In genomic region chr7:28100596-28101590, GRCm38 (mm10) we compare ENCODE assay signal across 10 mouse cellular contexts. TPM values are rescaled to one million over a fixed set of nuclear protein-coding genes. Genes with fewer than 3 reads are reported as not detected.
DNase-seq lines count a peak whose midpoint lies in the region; ATAC-seq and TF ChIP-seq lines count a peak whose summit lies in the region.
"Had no signal": no experiment of that assay in that cellular context is flagged by ENCODE, and none has a peak within 500 bp of the region (broad histone marks: within the 10 kb centered on the region; RNA-seq: fewer than 3 reads in every experiment).

No protein-coding gene starts in this region.

- TF ChIP-seq CTCF in thymus, adult 2 months (IDR thresholded peaks at IDR 0.05; ENCODE audit: borderline replicate concordance, control insufficient read depth, extremely low read depth, insufficient read depth, low read length, poor library complexity) = no peak
- TF ChIP-seq CTCF in lung, postnatal 0 days (IDR thresholded peaks at IDR 0.05) = peak; percentile 68

- intact Hi-C loops in heart, postnatal 10 days (cut with DNase I) = no loop called here

- TF ChIP-seq EP300 in lung, postnatal 0 days (IDR thresholded peaks at IDR 0.05) = no peak

- no peak overlapping the region for H3K4me3 ChIP-seq in heart, embryonic 11.5 days (ENCODE audit: low read depth, low read length)
- no peak overlapping the region for H3K4me3 ChIP-seq in thymus, adult 2 months (ENCODE audit: control insufficient read depth, insufficient read depth, low read length)
- no peak overlapping the region for H3K4me3 ChIP-seq in lung, postnatal 0 days (ENCODE audit: low read depth, low read length)

- H3K9me3 ChIP-seq in heart, embryonic 11.5 days (replicated peaks; ENCODE audit: control insufficient read depth, low read length) = 0 out of 2 replicates have a peak, but pooled peaks cover 2% of the 10 kb centered on the region
- H3K9me3 ChIP-seq in lung, postnatal 0 days (ENCODE audit: low read length) = no peaks in the 10 kb centered on the region

- no peaks in the 10 kb centered on the region for H3K4me1 ChIP-seq in heart, embryonic 11.5 days (ENCODE audit: control insufficient read depth, insufficient read depth, low read length)
- H3K4me1 ChIP-seq in thymus, adult 2 months (replicated peaks; ENCODE audit: control insufficient read depth, insufficient read depth, low read length) = no peaks in the 10 kb centered on the region
- no peaks in the 10 kb centered on the region for H3K4me1 ChIP-seq in lung, postnatal 0 days (ENCODE audit: insufficient read depth, low read depth, low read length)

- no peak for ATAC-seq in heart, embryonic 11.5 days (replicated peaks; ENCODE audit: insufficient number of reproducible peaks, low FRiP score, low TSS enrichment)
- ATAC-seq in lung, postnatal 0 days = no peak
- no peak for ATAC-seq in activated CD4-positive, CD25-positive, alpha-beta regulatory T cell, adult 4 months

- H3K4me2 ChIP-seq in heart, embryonic 11.5 days = no peak overlapping the region
- no peak overlapping the region for H3K4me2 ChIP-seq in lung, postnatal 0 days (replicated peaks; ENCODE audit: low read depth, low read length)

- peak; percentile 19 to 55 for DNase-seq in heart, postnatal 10 days
- DNase-seq in thymus, adult 2 months = peak; percentile 54
- DNase-seq in thymus, adult 18-20 months = no peak
- DNase-seq in embryo, embryonic 11 days = peak; percentile 10
- DNase-seq in lung, postnatal 0 days (ENCODE audit: low spot score) = peak; percentile 24
- peak; percentile 25 for DNase-seq in urinary bladder, postnatal 25 days (ENCODE audit: low spot score)

- no peak overlapping the region for H3K9ac ChIP-seq in heart, embryonic 11.5 days (ENCODE audit: low read depth, low read length)
- no peak overlapping the region for H3K9ac ChIP-seq in lung, postnatal 0 days (replicated peaks; ENCODE audit: low read depth)

- H3K27ac ChIP-seq in heart, embryonic 11.5 days (ENCODE audit: low read depth, low read length) = no peak overlapping the region
- no peak overlapping the region for H3K27ac ChIP-seq in thymus, adult 2 months (ENCODE audit: control insufficient read depth, insufficient read depth, low read length)
- no peak overlapping the region for H3K27ac ChIP-seq in lung, postnatal 0 days (ENCODE audit: low read length)

- WGBS in heart, embryonic 11.5 days (ENCODE audit: insufficient replicate concordance) = 59% methylated on average over 17 of the region's 17 CpGs
- WGBS in thymus, adult 2 months = 69% methylated on average over 17 of the region's 17 CpGs
- whole genome bisulfite sequencing in lung, postnatal 0 days = 67% methylated on average over 17 of the region's 17 CpGs

- no peak for TF ChIP-seq POLR2A in thymus, adult 2 months (IDR thresholded peaks at IDR 0.05; ENCODE audit: control insufficient read depth, extremely low read depth, insufficient read depth, low read length, poor library complexity)

- H3K36me3 ChIP-seq in heart, embryonic 11.5 days (ENCODE audit: control insufficient read depth, insufficient read depth, low read length) = no peaks in the 10 kb centered on the region
- H3K36me3 ChIP-seq in thymus, adult 2 months (ENCODE audit: control insufficient read depth, insufficient read depth, low read length) = no peaks in the 10 kb centered on the region
- H3K36me3 ChIP-seq in lung, postnatal 0 days (ENCODE audit: insufficient read depth, low read length) = no peaks in the 10 kb centered on the region

- peaks cover 6% of the 10 kb centered on the region for H3K27me3 ChIP-seq in heart, embryonic 11.5 days (ENCODE audit: control insufficient read depth, insufficient read depth, low read length)
- H3K27me3 ChIP-seq in thymus, adult 2 months (ENCODE audit: control insufficient read depth, insufficient read depth, low read length) = no peaks in the 10 kb centered on the region
- no peaks in the 10 kb centered on the region for H3K27me3 ChIP-seq in lung, postnatal 0 days (replicated peaks; ENCODE audit: insufficient read depth, low read length)

RNA-seq across cellular contexts. Expression of gene 9530053A07Rik, which starts 28.4 kb away (rescaled TPM):
- not detected for total RNA-seq in heart, postnatal 10 days (2021)
- not detected in 2 replicates for polyA plus RNA-seq in heart, embryonic 11.5 days (2014; fragmentation: Nextera tagmentation; extraction: Ambion mirVana)
- polyA plus RNA-seq in thymus, adult 2 months (2012; rRNA removed) = 0.99 and 1.0 TPM in 2 replicates
- polyA plus RNA-seq in lung, postnatal 0 days (2015; fragmentation: Nextera tagmentation; extraction: Ambion mirVana) = 0.50 and 0.51 TPM in 2 replicates
- polyA plus RNA-seq in activated CD4-positive, CD25-positive, alpha-beta regulatory T cell, adult 4 months (2017; shearing (Covaris generic)) = not detected
- polyA plus RNA-seq: heart, embryonic 14.5 days; lung, embryonic 16.5 days had no signal

RNA-seq across cellular contexts. Expression of gene Fcgbp, which starts 29.9 kb away (rescaled TPM):
- total RNA-seq in heart, postnatal 10 days (2021) = under 1 TPM in 1 of 2 experiments, not detected in 1; 0.07 TPM
- 0.24 TPM in 1 of 2 replicates, not detected in the other for polyA plus RNA-seq in heart, embryonic 11.5 days (2014; fragmentation: Nextera tagmentation; extraction: Ambion mirVana)
- polyA plus RNA-seq in thymus, adult 2 months (2012; rRNA removed) = 296 and 318 TPM in 2 replicates
- polyA plus RNA-seq in lung, postnatal 0 days (2015; fragmentation: Nextera tagmentation; extraction: Ambion mirVana) = 1.9 and 2.2 TPM in 2 replicates
- polyA plus RNA-seq in activated CD4-positive, CD25-positive, alpha-beta regulatory T cell, adult 4 months (2017; shearing (Covaris generic)) = under 1 TPM in 1 of 2 experiments, not detected in 1; 0.19 TPM
- polyA plus RNA-seq: heart, embryonic 14.5 days had no signal

RNA-seq across cellular contexts. Expression of gene Psmc4, which starts 51.0 kb away (rescaled TPM):
- total RNA-seq in heart, postnatal 10 days (2021) = 100 to 1,000 TPM; 120 to 121 TPM
- polyA plus RNA-seq in heart, embryonic 11.5 days (2014; fragmentation: Nextera tagmentation; extraction: Ambion mirVana) = 276 and 283 TPM in 2 replicates
- polyA plus RNA-seq in thymus, adult 2 months (2012; rRNA removed) = 184 and 197 TPM in 2 replicates
- 153 and 170 TPM in 2 replicates for polyA plus RNA-seq in lung, postnatal 0 days (2015; fragmentation: Nextera tagmentation; extraction: Ambion mirVana)
- polyA plus RNA-seq in activated CD4-positive, CD25-positive, alpha-beta regulatory T cell, adult 4 months (2017; shearing (Covaris generic)) = 100 to 1,000 TPM; 172 to 224 TPM

Comparison
In these comparisons a context has a peak if more than half of its experiments do, and no peak if none do; other contexts are left out.
1. DNase-seq: peak in heart, postnatal 10 days (2 of 2), thymus, adult 2 months (single experiment), embryo, embryonic 11 days (single experiment), lung, postnatal 0 days (single experiment) and urinary bladder, postnatal 25 days (single experiment); none in thymus, adult 18-20 months (0 of 2).
2. RNA of gene Fcgbp, which starts 29.9 kb away (polyA plus RNA-seq): 296 to 318 TPM in thymus, adult 2 months; 1.9 to 2.2 TPM in lung, postnatal 0 days, 0.24 TPM in heart, embryonic 11.5 days and 0.19 TPM in activated CD4-positive, CD25-positive, alpha-beta regulatory T cell, adult 4 months; every median in the first group is over 10 times any median in the second.